Mouse (Mus musculus): ENCODE results near the gene Pcgf1.

Gene Pcgf1

GRCm38 (mm10) chr6:83127419-83127818 is 49.8 kb downstream of the Pcgf1 start:
- no peak for DNase-seq
